Mouse (Mus musculus): ENCODE measurements around the gene Ctss.

DNA sequence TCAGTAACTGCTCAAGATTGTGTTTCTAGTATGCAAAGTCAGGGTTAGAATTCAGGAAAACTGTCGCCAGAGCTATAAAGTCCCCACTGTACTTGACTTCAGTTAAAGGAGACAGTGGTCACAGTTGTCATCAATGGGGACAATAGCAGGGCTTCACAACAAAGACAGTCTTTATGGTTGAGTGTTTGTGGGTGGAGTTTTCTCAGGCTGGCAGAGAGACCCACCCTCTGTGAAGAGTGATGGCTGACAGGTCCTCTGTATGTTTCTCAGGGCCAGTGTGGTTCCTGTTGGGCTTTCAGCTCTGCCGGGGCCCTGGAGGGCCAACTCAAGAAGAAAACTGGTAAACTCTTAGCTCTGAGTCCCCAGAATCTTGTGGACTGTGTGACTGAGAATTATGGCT lies 24.3 kb upstream of the Ctss start:
- TF ChIP-seq CTCF (IDR thresholded peaks at IDR 0.05; ENCODE audit: borderline replicate concordance, control insufficient read depth, extremely low read depth, insufficient read depth, low read length, poor library complexity), result no peak
- TF ChIP-seq POLR2A (IDR thresholded peaks at IDR 0.05; ENCODE audit: control insufficient read depth, extremely low read depth, insufficient read depth, low read length, poor library complexity), result no peak

All from thymus, adult 2 months (tissue).